Mouse (Mus musculus): ENCODE results near the gene Abhd17b.

- no peak for TF ChIP-seq CTCF (IDR thresholded peaks at IDR 0.05; ENCODE audit: control insufficient read depth, insufficient read depth, insufficient replicate concordance, low read depth, low read length)
- no peak for TF ChIP-seq POLR2A (IDR thresholded peaks at IDR 0.05; ENCODE audit: control insufficient read depth, low read depth, low read length)
These were observed 21.5 kb downstream of the Abhd17b start for GRCm38 (mm10) chr19:21674354-21675096.
